Mouse (Mus musculus): ENCODE data around the gene Xdh. TPM values are rescaled to one million over a fixed set of nuclear protein-coding genes. Genes with fewer than 3 reads are reported as not detected.

The Xdh gene
- total and polyA plus RNA-seq, 3 experiments = 2.0 to 14.5 TPM; not detected in 1

DNA sequence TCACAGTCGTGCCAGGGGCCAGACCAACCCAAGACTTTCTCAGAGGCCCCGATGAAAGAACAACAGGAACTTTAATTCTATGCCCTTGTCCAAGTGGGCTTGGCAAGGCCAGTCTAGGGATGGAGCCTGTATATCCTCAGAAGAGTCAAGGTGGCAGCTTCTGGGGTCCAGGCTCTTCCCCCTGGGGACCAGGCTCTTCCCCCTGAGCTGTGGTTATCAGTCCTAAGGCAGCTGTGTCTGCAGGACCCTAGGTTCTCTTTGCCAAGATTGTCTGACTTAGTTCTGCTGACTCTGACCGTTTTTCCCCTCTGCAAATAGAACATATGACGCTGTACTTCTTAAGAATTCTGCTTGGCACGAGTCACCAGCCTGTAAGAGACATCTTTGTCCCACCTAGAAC, 5.3 kb downstream of the Xdh start:
- Histone ChIP-seq H3K4me3 (ENCODE audit: control insufficient read depth in 1 of 2, insufficient read depth in 1 of 2, low read depth in 2 of 2, low read length in 2 of 2) (no peak overlapping the region), H3K36me3 (ENCODE audit: control insufficient read depth in 1 of 2, insufficient read depth in 2 of 2, low read length in 2 of 2) (peaks cover 0 to 2% of the 10 kb centered on the region in 2 experiments; a peak in 1 of 4 replicates), H3K9ac (ENCODE audit: control insufficient read depth, low read depth, low read length, poor library complexity, severe bottlenecking) (no peak overlapping the region), H3K27ac (ENCODE audit: control insufficient read depth, low read depth, low read length) (no peak overlapping the region), H3K27me3 (ENCODE audit: control insufficient read depth in 1 of 2, insufficient read depth in 2 of 2, low read length in 2 of 2) (no peaks in the 10 kb centered on the region), H3K4me1 (ENCODE audit: control insufficient read depth in 1 of 2, insufficient read depth in 2 of 2, low read length in 2 of 2) (peaks cover 0 to 3% of the 10 kb centered on the region in 2 experiments; a peak in 1 of 4 replicates), H3K9me3 (replicated peaks; ENCODE audit: insufficient read depth, low read length) (no peaks in the 10 kb centered on the region), H3K79me2 (ENCODE audit: control insufficient read depth, insufficient read depth, low read length, poor library complexity) (no peaks in the 10 kb centered on the region)
- no peak for DNase-seq (ENCODE audit: low read depth, low spot score)
- TF ChIP-seq KAT2A (conservative IDR thresholded peaks at IDR 0.05; ENCODE audit: low read depth, low read length) = no peak
- no peak for TF ChIP-seq MAZ (IDR thresholded peaks at IDR 0.05; ENCODE audit: low read depth, low read length)

DNA sequence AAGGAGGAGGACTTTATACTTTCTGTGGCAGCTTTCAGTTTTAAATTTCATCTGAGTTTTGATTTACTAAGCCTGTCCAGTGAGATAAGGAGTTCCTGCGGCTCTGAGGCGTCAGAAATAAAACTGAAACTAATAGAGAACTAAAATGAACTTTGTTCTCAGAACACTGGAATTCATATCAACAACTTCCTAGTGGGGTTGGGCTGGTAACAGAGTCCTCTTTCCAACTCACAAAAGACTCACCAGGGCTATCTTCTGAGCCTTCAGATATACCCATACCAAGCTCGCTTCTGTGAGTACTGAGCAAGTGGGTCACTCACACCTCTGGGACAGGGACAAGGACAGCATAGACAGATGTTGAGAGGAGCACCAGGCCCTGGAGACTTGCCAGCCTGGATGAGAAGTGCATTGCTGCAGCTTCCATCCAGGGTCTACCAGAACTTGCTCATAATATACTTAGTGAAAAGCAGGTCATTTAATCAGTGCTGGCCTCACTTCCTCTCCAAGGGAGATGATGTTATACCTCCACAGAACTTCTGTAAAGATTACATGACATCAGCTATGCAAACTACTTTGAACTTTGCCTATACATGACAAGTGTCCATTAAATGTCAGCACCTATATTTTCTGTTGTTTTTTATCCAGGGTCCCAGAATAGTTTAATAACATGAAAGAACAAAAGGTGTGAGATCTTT, 7.6 kb downstream of the Xdh start:
- Histone ChIP-seq H3K79me2 (ENCODE audit: control insufficient read depth, insufficient read depth, low read length, poor library complexity) (no peaks in the 10 kb centered on the region), H3K4me3 (ENCODE audit: control insufficient read depth in 1 of 2, insufficient read depth in 1 of 2, low read depth in 2 of 2, low read length in 2 of 2) (peak overlapping the region; percentile 5 to 44; a peak in 3 of 4 replicates), H3K36me3 (ENCODE audit: control insufficient read depth in 1 of 2, insufficient read depth in 2 of 2, low read length in 2 of 2) (peaks cover 0 to 2% of the 10 kb centered on the region in 2 experiments; a peak in 1 of 4 replicates), H3K27me3 (ENCODE audit: control insufficient read depth in 1 of 2, insufficient read depth in 2 of 2, low read length in 2 of 2) (no peaks in the 10 kb centered on the region), H3K27ac (ENCODE audit: control insufficient read depth, low read depth, low read length) (no peak overlapping the region), H3K4me1 (ENCODE audit: control insufficient read depth in 1 of 2, insufficient read depth in 2 of 2, low read length in 2 of 2) (peaks cover 0 to 3% of the 10 kb centered on the region in 2 experiments; a peak in 1 of 4 replicates), H3K9me3 (replicated peaks; ENCODE audit: insufficient read depth, low read length) (no peaks in the 10 kb centered on the region), H3K9ac (ENCODE audit: control insufficient read depth, low read depth, low read length, poor library complexity, severe bottlenecking) (no peak overlapping the region)
- TF ChIP-seq ZMIZ1 (IDR thresholded peaks at IDR 0.05; ENCODE audit: low read depth, low read length) (no peak), TCF12 (IDR thresholded peaks at IDR 0.05; ENCODE audit: low read depth, low read length) (0 out of 2 replicates have a peak, but pooled peaks have one; percentile 8), MXI1 (IDR thresholded peaks at IDR 0.05; ENCODE audit: low read depth, low read length) (no peak), RCOR1 (IDR thresholded peaks at IDR 0.05; ENCODE audit: low read depth, low read length) (peak; percentile 52; the same call in 1 of the 2 replicates), MEF2A (IDR thresholded peaks at IDR 0.05; ENCODE audit: extremely low read depth, insufficient replicate concordance, low read depth, low read length, poor library complexity, severe bottlenecking) (no peak), MAFK (IDR thresholded peaks at IDR 0.05; ENCODE audit: borderline replicate concordance, low read depth, low read length) (no peak), EP300 (IDR thresholded peaks at IDR 0.05; ENCODE audit: low read depth in 1 of 2, low read length in 2 of 2) (peak in 1 of 2 experiments; percentile 35; a peak in 1 of 4 replicates), NELFE (IDR thresholded peaks at IDR 0.05; ENCODE audit: low read depth, low read length) (no peak), ETS1 (IDR thresholded peaks at IDR 0.05; ENCODE audit: low read depth, low read length) (peak; percentile 41; the same call in 1 of the 2 replicates), USF1 (IDR thresholded peaks at IDR 0.05; ENCODE audit: low read depth, low read length) (no peak), POLR2A (IDR thresholded peaks at IDR 0.05; ENCODE audit: control insufficient read depth in 1 of 2, insufficient read depth in 1 of 2, low read depth in 1 of 2, low read length in 2 of 2, poor library complexity in 1 of 2) (no peak), MAZ (IDR thresholded peaks at IDR 0.05; ENCODE audit: low read depth, low read length) (no peak), MYB (IDR thresholded peaks at IDR 0.05; ENCODE audit: low read depth, low read length) (no peak), SMC3 (IDR thresholded peaks at IDR 0.05; ENCODE audit: low read depth, low read length) (no peak)
- DNase-seq (ENCODE audit: low read depth, low spot score) = peak; percentile 35
